Mouse (Mus musculus): Measurements from ENCODE around the gene Rabac1. TPM values are rescaled to one million over a fixed set of nuclear protein-coding genes. Genes with fewer than 3 reads are reported as not detected.

The Rabac1 gene
- 105 and 117 TPM in 2 replicates for polyA plus RNA-seq (2011; ENCODE audit: insufficient read length, low read depth, missing spikeins)

DNA sequence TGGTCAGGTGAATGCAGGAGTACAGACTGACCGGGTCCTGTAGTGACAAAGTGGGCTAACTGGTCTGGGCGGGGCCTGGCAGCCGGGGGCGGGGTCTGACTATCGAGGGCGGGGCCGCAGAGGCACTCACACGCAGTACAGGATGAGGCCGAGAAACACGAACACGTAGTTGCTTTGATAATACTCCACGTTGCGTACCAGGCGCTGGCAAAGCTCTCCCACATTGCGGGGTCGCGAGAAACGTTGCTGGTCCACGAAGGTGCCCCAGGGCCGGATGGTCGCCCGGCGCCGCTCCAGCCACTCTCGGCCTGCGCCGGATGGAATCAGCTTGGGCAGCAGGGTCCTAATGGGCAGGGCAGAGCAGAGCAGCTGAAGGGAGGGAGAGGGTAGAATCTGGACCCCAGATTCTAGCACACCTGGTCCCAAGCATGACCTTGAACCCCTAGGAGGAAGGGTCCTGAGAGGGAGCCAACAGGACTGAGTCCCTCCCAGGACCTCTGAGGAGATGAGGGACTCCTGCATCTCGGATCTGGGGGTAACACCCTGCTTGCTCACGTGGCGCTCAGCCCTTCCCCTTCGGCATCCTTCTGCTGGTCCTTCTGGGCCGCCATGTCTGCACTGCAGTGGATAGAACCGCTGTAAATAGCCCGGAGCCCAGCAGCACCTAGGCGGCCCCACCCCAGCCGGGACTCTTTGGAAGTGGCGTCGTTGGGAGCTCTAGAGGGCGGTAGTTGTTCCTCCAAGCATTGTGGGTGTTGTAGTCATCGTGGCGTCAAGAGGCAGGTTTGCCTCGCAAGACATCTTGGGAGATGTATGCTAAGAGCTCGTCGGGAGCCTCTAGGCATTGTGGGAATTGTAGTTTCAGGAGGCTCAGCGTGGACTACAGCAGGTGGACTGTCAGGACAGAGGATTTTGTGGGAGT lies at the start of gene Rabac1:
Rabac1 (minus strand) TSS at position 783 of the 922 bp plus-strand sequence.
- TF ChIP-seq CTCF (IDR thresholded peaks at IDR 0.05; ENCODE audit: borderline replicate concordance, insufficient read depth, low read length) (no peak), POLR2A (IDR thresholded peaks at IDR 0.05; ENCODE audit: low read depth, low read length) (peak; percentile 89)
- H3K4me1 ChIP-seq (ENCODE audit: control insufficient read depth, insufficient read depth, low read length): 0 out of 2 replicates have a peak, but pooled peaks cover 3% of the 10 kb centered on the region
- peak within 1 kb of the TSS; percentile 2; the same call in 1 of the 2 replicates for H3K27ac ChIP-seq (ENCODE audit: insufficient read depth, low read length)
- peak within 1 kb of the TSS; percentile 78 for H3K4me3 ChIP-seq (ENCODE audit: insufficient read depth, low read length)

GRCm38 (mm10) chr7:25011592-25011991 lies 39.0 kb upstream of the Rabac1 start:
- H3K4me3 ChIP-seq (ENCODE audit: insufficient read depth, low read length): no peak overlapping the region
- no peaks in the 10 kb centered on the region for H3K4me1 ChIP-seq (ENCODE audit: control insufficient read depth, insufficient read depth, low read length)
- no peak overlapping the region for H3K27ac ChIP-seq (ENCODE audit: insufficient read depth, low read length)
- TF ChIP-seq POLR2A (IDR thresholded peaks at IDR 0.05; ENCODE audit: low read depth, low read length): no peak
- no peak for TF ChIP-seq CTCF (IDR thresholded peaks at IDR 0.05; ENCODE audit: borderline replicate concordance, insufficient read depth, low read length)

- Histone ChIP-seq H3K27ac (ENCODE audit: insufficient read depth, low read length) (no peak overlapping the region), H3K4me3 (ENCODE audit: insufficient read depth, low read length) (no peak overlapping the region), H3K4me1 (ENCODE audit: control insufficient read depth, insufficient read depth, low read length) (no peaks in the 10 kb centered on the region)
- TF ChIP-seq POLR2A (IDR thresholded peaks at IDR 0.05; ENCODE audit: low read depth, low read length) (no peak), CTCF (IDR thresholded peaks at IDR 0.05; ENCODE audit: borderline replicate concordance, insufficient read depth, low read length) (peak; percentile 58; the same call in 1 of the 2 replicates)
Observed at GRCm38 (mm10) chr7:25010090-25010913, 37.7 kb upstream of the Rabac1 start.

- TF ChIP-seq CTCF (IDR thresholded peaks at IDR 0.05; ENCODE audit: borderline replicate concordance, insufficient read depth, low read length) (no peak), POLR2A (IDR thresholded peaks at IDR 0.05; ENCODE audit: low read depth, low read length) (no peak)
- Histone ChIP-seq H3K27ac (ENCODE audit: insufficient read depth, low read length) (no peak overlapping the region), H3K4me1 (ENCODE audit: control insufficient read depth, insufficient read depth, low read length) (no peaks in the 10 kb centered on the region), H3K4me3 (ENCODE audit: insufficient read depth, low read length) (no peak overlapping the region)
Observed at GRCm38 (mm10) chr7:25009099-25009700, 36.6 kb upstream of the Rabac1 start.

DNA sequence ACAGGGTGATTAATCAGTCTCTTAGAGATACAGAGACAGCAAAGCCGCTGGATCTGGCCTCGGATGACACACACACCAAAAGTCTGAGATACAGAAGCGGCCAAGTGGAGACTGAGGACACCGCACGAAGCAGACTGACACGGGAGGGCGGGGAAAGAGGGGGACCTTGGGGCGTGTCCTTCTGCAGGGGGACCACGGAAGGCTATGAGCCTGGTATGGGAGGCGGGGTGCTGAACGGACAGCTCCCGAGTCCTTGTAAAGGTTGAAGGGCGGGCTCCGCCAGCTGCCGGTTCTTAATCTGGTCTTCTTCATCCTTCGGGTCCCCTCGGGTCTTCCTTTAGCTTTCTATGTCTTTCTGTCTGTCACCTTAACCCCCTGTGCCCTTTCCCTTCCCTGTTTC lies 36.1 kb upstream of the Rabac1 start:
- Histone ChIP-seq H3K4me1 (ENCODE audit: control insufficient read depth, insufficient read depth, low read length) (no peaks in the 10 kb centered on the region), H3K27ac (ENCODE audit: insufficient read depth, low read length) (no peak overlapping the region), H3K4me3 (ENCODE audit: insufficient read depth, low read length) (no peak overlapping the region)
- TF ChIP-seq CTCF (IDR thresholded peaks at IDR 0.05; ENCODE audit: borderline replicate concordance, insufficient read depth, low read length) (no peak), POLR2A (IDR thresholded peaks at IDR 0.05; ENCODE audit: low read depth, low read length) (no peak)

DNA sequence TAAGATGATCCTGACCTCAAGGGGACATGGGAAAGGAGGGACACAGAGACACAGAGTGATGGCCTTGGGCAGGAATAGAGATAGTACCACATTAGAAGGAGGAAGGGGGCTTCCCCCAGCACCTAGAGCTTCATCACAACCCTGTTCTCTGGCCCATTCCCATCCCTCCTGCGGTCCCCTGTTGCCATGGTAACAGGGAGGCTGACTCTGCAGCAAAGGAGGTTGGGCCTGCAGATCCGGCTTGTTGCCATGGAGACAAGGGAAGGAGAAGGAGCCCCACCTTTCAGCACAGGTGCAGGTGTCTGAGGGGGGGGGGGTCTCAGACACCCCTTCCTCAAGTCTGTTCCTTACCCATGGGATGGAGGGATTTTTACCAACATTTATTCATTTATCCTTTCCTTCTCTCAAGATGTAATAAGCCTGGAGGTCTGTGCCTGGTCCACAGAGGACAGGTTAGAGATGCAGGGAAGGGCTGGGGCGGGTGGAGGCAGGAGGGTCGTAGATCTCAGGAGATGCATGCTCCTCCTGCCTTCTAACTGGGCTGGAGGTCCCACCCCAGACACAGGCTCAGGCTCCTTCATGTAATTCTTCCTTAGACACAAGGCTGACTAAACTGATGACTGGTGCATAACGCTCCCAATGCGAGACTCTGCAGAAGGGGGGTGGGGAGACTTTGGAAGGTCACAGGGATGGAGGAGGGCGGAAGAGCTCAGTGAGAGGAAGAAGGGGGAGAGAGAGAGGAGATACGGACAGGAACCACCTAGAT lies 35.2 kb upstream of the Rabac1 start:
- TF ChIP-seq CTCF (IDR thresholded peaks at IDR 0.05; ENCODE audit: borderline replicate concordance, insufficient read depth, low read length) (no peak), POLR2A (IDR thresholded peaks at IDR 0.05; ENCODE audit: low read depth, low read length) (no peak)
- no peaks in the 10 kb centered on the region for H3K4me1 ChIP-seq (ENCODE audit: control insufficient read depth, insufficient read depth, low read length)
- no peak overlapping the region for H3K4me3 ChIP-seq (ENCODE audit: insufficient read depth, low read length)
- H3K27ac ChIP-seq (ENCODE audit: insufficient read depth, low read length): no peak overlapping the region

- no peaks in the 10 kb centered on the region for H3K4me1 ChIP-seq (ENCODE audit: control insufficient read depth, insufficient read depth, low read length)
- TF ChIP-seq POLR2A (IDR thresholded peaks at IDR 0.05; ENCODE audit: low read depth, low read length) (no peak), CTCF (IDR thresholded peaks at IDR 0.05; ENCODE audit: borderline replicate concordance, insufficient read depth, low read length) (no peak)
- no peak overlapping the region for H3K27ac ChIP-seq (ENCODE audit: insufficient read depth, low read length)
- H3K4me3 ChIP-seq (ENCODE audit: insufficient read depth, low read length): no peak overlapping the region
Observed at GRCm38 (mm10) chr7:25006586-25007364, 34.2 kb upstream of the Rabac1 start.

DNA sequence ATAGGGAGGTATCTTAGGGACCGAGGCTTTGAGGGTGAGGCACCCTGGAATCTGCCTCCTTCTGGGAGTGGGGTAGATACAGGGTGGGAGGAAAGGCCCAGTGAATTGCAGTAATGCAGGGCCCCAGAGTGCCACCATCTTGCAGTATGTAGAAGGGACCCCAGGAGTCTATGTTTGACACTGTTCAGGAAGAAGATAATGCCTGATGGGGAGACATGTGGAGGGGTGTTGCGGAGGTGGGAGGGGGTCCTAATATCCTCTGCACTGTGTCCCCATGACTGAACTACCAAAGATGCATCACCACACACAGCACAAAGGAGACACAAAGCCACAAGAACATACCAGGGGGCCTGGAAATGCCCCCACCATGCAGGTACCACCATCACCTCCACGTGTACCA lies 33.6 kb upstream of the Rabac1 start:
- Histone ChIP-seq H3K27ac (ENCODE audit: insufficient read depth, low read length) (no peak overlapping the region), H3K4me3 (ENCODE audit: insufficient read depth, low read length) (no peak overlapping the region), H3K4me1 (ENCODE audit: control insufficient read depth, insufficient read depth, low read length) (no peaks in the 10 kb centered on the region)
- TF ChIP-seq CTCF (IDR thresholded peaks at IDR 0.05; ENCODE audit: borderline replicate concordance, insufficient read depth, low read length) (no peak), POLR2A (IDR thresholded peaks at IDR 0.05; ENCODE audit: low read depth, low read length) (no peak)
